Mouse (Mus musculus): ENCODE data around the gene Dlg1.

Gene Dlg1

DNA sequence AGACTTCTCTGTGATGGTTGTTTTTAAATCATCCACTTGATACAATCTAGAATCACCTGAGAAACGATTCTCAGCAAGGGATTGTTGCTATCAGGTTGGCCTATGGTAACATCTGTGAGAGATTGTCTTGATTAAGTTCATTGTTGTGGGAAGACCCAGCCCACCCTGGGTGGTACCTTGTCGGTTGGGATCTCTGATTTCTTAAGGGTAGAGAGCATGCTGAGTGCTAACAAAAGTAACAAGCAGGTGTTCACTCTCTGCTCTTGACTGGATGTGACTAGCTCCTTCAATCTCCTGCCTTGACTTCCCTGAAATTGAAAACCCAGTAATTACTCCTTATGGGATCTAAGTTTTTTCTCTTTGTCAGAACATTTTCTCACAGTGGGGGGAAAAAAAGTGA lies 5.7 kb upstream of the Dlg1 start:
- peak; percentile 22 for DNase-seq

DNA sequence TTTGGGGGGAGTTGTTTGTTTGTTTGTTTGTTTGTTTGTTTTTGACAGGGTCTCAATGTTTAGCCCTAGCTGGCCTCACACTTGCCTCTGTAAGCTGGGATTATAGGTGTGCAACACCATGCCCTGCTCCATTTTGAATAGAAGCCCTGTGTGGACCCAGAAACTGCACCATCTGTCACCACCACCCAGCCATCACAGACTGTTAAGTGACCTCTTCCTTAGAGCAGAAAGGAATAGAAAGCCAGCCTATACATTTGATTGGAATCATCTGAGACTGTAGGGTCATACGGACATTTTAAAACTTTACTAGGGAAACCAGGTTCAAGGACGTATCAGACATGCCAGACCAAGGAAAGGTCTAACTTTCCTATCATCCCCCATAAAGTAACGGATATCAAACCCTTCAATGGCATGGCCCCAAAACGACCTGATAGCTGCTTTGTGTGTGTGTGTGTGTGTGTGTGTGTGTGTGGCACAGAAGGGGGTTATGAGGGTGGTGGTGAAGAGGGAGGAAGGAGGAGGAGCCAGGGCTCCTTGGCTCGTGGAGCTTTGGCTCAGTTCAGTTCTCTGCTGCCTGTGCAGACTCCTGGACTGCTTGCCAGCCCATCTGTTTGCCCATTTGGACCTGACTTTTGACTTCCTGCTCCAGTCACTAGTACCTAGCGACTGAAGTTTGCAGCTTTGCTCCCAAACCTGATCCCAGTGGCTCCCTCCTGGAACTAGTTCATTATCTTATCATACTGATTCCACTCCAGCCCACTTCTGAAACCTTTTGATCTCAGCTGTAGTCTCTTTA lies 4.5 kb upstream of the Dlg1 start:
- DNase-seq, result peak; percentile 82

DNA sequence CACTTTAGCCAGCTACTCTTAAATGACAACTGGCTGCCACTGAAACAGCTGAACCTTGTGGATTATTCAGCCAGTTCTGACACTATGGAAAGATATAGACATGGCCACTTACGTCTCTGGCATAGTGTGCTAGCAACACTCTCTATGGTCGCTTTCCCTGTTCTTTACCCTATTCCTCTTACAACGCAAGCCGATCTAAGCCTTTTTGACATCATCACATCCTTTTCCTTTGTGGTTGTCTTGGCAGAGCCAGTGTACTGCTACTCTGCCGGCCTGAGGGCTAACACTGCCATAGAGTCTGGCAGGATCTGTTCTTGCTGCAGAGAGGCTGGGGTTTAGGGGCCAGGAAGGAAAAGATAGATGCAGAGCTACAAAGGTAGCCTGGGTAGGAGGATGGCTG lies 3.8 kb upstream of the Dlg1 start:
- DNase-seq, result peak; percentile 81

DNA sequence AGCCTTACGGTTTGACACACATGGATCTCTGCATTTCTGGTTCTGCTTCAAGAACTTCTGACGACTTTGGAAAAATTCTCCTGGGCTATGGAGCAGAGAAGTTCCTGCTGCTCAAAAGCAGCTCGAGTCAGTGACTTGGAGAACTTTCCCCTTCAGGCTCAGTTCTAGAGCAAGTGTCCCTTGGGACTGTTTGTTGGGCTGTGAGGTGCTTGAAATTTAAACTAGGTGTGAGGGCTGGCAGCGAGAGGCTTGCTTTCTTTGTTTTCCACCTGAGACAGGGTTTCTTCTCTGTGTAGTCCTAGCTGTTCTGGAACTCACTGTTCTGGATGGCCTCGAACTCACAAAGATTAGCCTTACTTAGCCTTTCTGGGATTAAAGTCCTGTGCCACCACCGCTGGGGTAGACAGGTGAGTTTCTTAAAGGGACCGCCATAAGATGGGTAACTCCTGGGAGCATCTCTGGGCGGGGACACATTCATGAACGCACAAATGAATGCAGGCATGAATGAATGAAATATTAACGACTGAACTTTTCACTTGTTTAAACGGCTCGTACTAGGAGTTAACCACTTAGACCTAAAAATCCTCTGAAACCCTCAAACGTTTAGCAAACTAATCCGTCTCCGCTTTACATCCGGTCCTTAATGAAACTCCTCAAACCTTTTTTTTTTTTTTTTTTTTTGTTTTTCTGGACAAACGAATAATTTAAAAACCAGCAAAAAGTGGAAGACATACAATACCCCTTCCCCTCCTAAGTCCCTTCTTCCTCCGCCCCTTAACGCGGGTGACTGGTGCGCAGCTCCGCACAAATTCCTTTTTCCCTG lies 476 bp upstream of the Dlg1 start:
- DNase-seq, result peak; percentile 60

DNA sequence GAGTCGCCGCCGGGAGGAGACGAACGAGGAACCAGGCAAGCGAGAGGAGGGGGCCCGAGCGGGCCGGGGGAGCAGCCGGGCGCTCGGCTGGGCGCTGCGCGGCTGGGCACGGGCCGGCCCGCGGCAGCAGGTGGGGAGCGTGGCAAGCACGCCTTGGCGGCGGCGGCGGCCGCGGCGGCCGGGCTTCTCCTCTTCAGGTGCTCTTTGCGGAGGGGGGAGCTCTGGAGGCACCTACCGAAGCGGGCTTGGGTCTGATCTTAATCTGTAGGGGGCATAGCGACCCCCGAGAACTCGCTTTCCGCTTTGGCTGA lies 999 bp downstream of the Dlg1 start:
- no peak for DNase-seq

DNA sequence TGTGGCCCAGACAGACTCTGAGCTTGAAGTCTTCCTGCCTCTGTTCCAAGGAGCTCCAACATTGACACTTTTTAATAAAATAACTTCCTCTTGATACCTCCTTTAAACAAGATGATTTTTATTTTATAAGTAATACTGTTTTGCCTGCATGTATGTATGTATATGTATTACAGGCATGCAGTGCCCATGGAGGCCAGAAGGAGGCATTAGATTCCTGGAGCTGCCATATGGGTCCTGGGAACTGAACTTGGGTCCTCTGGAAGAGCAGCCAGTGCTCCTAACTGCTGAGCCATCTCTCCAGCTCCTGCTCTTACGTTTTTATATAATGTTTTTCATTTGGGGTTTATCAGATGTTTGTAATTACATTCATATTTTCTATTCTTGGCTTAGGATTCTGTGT lies 9.0 kb downstream of the Dlg1 start:
- DNase-seq, result no peak

DNA sequence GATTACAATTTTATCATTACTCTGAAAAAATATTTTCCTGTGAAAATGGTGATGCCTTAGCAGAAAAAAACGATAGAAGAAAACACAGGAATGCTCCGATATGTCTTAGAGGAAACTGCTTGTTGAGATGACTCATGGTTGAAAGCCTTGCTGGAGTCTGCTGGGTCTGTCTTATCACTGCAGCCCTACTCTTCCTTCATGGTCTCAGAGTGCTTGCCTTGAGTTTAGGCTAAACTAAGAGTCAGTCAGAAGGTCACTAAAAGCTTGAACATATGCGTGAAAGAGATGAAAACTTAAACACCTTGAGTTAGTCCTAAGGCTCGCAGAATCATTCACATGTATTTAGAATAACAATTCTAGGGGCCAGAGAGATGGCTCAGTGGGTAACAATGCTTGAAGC lies 14.2 kb downstream of the Dlg1 start:
- DNase-seq, result no peak

DNA sequence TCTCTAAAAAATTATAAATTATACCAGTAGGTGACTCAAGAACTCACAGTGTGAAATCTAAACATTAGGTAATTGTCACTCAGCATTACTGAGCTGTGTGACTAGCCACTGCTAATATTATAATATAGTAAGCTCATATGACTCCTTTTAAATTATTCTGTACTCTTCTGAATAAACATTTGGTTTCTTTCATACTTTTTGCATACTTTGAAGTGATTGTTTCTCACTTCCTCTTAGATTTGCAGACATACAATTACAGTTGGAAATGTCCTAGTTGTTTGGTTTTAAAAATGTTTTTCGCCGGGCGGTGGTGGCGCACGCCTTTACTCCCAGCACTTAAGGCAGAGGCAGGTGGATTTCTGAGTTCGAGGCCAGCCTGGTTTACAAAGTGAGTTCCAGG lies 19.0 kb downstream of the Dlg1 start:
- DNase-seq, result no peak

DNA sequence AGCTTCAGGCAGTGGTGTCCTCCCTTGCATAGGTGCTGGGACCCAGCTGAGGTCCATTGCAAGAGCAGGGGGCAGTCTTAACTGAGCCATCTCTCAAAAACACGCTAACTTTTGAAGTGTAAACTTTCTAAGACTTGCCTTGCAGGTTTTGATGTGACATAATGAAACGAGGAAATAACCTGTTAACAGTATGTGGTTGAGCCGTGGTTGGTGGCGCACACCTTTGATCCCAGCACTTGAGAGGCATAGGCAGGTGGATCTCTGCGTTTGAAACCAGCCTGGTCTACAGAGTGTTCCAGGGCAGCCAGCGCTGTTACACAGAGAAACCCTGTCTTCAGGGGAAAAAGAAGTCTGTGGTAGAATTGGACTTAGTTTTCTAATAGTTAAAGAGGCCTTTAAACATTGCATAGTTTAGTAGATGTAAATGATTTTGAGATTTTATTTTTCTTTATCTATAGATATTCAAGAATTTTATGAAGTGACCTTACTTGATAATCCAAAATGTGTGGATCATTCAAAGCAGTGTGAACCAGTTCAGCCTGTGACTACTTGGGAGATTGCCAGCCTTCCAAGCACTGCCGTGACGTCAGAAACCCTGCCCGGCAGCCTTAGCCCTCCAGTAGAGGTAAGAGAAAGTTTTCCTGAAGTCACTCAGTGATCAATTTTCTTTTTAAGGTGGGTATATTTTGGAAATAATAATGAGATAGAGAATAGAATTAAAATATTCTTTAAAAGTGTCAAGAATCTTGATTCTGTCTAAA lies 20.6 kb downstream of the Dlg1 start:
- no peak for DNase-seq

DNA sequence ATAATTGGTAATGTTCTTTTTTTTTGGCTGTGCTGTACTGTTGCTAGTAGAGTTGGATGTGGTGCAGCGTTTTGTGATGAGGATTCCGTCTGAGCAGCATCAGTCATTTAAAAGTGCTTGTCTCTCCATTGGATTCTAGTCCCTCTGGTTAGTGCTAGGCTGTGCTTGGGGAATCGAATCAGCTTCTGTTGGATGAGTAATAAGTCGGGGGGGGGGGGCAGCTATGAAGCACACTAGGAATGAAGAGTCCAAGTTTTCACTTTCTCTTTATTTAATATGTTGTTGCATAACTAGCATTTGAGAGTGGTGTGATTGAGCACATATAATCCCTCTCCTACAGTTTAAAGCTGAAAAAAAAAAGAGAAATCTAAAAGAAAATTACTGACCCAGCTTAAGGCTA lies 21.5 kb downstream of the Dlg1 start:
- DNase-seq, result no peak

DNA sequence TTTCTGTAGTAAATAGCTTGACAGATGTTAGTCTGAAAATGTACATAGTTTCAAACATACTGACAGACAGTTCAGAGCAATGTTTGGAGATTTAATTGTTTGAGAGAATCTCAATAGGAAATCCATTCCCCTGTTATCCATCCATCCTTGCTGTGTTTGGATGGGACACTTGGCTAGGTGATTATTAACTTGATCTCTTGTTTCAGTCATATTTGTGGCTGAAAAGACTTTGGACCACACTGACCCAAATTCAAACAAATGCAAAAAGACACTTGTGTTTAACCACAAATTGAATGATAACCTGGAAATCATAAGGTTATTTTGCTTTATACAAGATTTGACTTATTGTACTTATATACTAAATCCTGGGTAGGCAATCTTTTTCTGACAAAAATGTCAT lies 24.5 kb downstream of the Dlg1 start:
- no peak for DNase-seq

DNA sequence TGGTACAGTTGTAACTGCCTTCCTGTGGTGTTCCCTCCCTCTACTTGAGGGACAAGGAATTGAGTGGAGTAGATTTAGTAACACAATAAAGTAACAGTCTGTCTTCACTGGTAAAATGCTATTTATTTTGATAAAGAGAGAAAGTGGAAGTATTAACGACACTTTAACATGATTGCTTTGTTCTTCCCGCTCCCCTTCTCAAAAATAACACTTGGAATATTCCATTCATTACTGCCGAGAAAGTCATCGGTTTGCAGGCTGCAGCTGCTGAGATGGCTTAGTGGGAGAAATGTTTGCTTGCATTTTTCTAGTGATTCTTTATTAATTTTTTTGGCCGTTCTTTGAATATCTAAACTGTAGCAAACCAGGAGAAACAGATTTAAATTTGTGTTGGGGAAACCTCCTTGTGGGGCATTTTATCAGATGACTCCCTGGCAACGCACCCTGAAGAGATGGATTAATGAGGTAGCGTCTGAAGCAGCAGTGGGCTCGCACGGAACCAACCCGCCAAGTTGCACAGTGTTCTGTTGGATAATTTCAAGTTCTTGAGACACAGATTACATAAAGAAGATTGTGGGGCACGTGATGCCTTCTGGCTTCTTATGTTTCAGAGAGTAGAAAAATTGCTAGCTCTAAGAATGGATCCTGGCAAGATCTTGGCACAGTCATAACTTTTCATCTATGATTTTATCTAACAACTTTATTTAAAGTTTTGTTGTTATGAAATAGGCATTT lies 32.2 kb downstream of the Dlg1 start:
- no peak for DNase-seq

DNA sequence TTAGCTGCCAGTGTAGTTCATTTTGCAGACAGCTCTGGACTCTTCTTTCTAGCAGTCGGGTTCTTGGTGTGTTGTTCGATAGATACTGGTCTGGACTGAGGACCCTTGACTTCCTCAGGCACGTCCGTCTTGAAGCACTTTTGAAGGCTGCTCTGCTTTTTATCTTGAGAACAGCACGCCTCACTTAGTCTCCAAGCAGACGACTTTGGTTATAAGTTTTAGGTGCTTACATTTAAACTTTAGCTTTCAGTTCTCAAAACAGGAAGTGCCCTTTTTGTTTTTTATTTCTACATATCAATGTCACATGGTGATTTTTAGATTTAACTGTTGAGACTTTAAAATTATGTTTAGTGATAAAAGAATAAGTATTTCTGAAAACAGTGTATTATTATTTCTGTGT lies 33.1 kb downstream of the Dlg1 start:
- DNase-seq, result no peak

DNA sequence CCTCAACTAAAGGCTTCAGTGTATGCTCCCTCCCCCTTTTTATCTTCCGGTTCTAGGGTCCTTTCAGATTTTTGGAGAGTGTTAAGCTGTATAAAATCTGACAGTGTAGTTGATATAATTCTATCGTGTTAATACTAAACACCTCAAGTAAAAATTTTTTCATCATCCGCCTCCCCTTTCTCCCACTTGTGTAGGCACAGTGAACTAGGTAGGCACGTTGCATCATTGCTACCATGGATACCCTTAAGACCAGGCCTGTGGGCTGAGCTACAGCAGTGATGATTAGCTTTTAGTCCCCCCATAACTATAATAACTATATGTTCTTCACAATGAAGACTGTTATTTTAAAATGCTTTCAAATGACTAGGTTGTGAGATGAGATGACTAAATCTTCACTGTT lies 34.1 kb downstream of the Dlg1 start:
- no peak for DNase-seq

DNA sequence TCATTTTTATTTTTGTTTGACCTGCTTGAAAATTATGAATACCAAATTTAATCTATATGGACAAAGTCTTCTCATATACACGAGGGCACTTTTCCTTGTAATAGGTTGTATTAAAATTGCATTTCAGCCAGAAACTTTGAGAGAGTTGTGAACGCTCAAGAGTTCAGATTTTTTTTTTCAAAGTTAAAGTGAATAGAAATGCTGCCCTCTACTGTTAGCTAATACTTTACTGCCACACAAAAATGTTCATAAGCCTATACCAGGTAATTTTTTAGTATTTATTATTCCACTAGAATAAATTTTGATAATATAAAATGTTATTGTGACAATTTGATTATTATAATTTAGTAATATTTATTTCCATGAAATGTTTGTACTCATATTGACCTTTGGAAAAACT lies 42.0 kb downstream of the Dlg1 start:
- no peak for DNase-seq

DNA sequence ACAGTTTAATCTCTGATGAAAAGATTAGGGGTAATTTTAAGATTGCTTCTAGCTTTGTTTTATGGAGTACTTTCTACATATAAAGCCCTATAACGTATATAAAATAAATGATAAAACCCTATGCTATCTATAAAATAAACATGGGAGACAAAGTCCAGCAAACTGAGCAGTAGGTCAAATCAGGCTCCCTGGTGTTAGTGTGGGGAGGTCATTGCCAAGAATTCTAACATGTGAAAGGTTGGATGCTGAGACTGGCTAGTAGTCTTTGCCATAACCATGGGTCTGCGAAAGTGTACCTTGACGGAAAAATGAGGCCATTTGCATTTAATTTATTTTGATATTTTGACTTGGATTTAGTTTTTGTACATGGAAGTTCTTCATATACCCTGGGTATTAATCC lies 42.7 kb downstream of the Dlg1 start:
- peak; percentile 54 for DNase-seq

DNA sequence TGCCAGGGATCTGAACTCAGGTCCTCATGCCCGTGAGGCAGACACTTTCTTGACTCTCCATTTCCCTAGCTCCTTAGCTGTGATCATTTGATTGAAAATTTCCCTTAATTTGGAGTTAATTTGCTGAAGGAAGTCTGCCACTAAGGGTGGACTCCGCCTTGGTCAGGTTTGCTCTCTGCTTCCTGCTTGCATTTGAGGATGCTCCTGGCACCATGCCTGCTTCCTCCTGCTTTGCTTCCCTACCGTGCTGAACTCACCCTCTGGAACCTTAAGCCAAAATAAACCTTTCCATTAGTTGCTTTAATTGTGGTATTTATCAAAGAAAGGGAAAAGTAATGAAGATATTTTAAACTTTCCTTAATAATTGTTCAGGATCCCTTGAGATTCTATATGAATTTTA lies 44.1 kb downstream of the Dlg1 start:
- peak; percentile 83 for DNase-seq

DNA sequence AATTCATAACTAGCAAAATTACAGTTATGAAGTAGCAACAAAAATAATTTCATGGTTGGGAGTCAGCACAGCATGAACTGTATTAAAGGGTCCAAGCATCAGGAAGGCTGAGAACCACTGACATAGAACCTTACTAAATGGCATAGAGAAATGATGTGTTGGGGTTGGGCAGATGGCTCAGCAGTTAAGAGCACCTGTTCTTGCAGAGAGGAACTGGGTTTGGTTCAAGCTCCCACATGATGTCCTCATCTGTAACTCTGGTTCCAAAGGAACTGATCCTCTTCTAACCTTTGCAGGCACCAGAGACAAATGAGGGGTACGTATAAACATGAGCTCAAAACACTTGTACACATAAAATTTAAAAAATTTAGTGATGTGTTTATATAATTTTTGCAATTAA lies 59.7 kb downstream of the Dlg1 start:
- DNase-seq, result no peak

DNA sequence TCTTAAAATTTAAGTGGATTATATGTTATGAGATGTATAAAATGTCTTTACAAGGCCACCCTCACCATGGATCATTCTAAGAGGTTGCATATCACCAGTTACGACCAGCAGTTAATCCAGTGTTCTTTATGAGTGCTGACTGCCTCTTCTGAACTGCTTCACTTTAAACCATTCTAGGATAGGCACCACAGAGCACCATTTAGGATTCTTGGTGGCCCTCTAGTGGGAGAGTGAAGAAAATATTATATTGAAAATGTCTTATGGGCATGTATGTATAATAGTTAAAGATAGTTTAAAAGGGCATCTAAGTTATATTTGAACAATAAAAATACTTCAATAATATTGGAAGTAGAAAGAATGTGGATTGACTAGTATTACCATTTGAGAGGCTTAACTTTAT lies 60.9 kb downstream of the Dlg1 start:
- DNase-seq, result no peak

DNA sequence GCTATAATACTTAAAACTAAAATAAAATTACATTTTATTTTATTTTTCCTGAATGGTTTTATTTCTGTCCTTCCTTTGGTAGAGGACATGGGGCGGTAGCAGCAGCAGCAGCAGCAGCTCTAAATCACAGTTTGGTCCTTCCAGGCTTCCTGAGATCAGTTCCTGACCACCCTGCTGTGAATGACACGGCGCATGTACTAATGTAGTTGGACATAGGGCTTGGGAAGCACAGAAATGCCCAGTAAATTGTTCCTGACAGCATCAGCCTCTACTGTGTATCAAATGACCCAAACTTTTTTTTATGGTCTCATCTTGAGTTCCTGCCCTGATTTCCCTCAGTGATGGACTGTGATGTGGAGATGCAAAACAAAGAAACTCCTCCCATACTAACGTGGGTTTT lies 61.6 kb downstream of the Dlg1 start:
- peak; percentile 53 for DNase-seq

DNA sequence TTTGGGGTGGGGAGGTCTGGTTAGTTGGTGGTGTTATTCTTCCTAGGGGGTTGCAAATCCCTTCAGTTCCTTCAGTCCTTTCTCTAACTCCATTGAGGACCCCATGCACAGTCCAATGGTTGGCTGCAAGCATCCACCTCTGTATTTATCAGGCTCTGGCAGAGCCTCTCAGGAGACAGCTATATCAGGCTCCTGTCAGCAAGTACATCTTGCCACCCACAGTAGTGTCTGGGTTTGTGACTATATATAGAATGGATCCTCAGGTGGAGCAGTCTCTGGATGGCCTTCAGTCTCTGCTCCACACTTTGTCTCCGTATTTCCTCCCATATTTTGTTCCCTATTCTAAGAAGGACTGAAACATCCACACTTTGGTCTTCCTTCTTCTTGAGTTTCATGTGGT lies 67.7 kb downstream of the Dlg1 start:
- DNase-seq, result peak; percentile 93

DNA sequence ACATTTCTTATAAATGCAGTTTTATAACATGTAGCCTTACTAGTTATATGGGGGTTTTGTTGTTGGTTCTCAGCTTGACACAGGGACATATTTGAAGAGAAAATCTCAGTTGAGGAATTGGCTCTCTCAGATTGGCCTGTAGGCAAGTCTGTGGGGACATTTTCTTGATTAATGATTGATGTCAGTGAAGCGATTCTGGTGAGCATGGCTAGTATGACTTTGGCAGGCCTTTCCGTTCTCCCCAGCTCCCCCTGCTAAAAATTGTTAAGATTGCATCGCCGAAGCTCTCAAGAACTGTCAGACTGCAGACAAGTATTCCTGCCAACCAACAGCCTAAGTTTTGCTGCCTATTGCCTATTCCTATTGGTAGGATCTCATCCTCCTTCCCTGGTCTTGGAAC lies 73.8 kb downstream of the Dlg1 start:
- DNase-seq, result peak; percentile 77

DNA sequence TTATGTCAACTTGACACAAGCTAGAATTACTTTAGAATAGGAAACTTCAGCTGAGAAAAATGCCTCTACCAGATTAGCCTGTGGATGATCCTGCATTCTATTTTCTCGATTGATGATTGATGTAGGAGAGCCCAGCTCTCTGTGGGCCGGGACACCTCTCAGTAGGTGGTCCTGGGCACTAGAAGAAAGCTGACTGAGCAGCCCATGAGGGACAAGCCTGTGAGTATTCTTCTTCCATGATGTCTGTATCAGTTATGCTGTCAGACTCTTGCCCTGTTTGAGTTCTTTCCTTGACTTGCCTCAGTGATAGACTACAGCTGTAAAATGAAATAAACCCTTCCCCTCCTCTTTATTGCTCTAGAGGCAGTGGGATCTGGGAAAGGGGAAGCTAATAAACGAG lies 74.5 kb downstream of the Dlg1 start:
- DNase-seq, result peak; percentile 81

Data from heart, adult 11 months (tissue).